Mouse (Mus musculus): Measurements from ENCODE around the gene Dhx8. TPM values are rescaled to one million over a fixed set of nuclear protein-coding genes. Genes with fewer than 3 reads are reported as not detected.

Gene Dhx8
- total and polyA plus RNA-seq, 3 experiments, result 7.2 to 17.1 (median 16.0) TPM

DNA sequence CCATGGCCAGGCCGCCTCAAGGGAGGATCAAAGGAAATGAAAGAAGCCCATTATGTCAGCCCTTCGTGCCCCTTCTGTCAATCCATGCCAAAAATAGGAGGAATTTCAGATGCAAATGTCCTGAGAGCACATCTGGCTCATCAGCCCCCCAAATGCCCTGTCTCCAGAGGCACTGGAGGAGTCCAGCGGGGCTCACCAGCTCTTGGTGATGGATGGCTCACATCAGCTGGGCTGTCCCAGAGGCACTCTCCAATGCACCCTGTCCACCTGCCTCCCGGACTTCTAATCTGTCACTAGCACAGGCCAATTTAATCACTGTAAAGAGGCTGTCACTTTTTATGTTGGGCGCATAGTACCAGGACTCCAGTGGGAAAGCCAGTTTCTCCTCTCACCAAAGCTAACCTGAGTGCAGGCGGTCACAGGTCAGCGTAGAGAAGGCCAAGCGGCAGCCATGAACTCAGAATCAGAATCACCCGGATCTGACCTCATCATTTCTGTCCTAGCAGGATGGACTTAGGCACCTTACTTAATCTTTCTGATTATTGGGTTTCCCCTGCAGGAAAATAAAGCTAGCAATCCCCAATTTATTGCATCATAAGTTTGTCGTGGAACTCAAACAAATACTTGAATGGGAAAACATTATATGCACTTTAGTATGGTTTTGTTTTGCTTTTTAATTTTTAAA is 25.8 kb upstream of the Dhx8 start:
- Histone ChIP-seq H3K4me3 (no peak overlapping the region), H3K9ac (ENCODE audit: low read depth, low read length) (no peak overlapping the region), H3K27me3 (ENCODE audit: control insufficient read depth, insufficient read depth, low read length) (no peaks in the 10 kb centered on the region; the same call in 1 of the 2 replicates), H3K36me3 (ENCODE audit: control insufficient read depth, insufficient read depth, low read length) (no peaks in the 10 kb centered on the region), H3K79me2 (replicated peaks; ENCODE audit: control insufficient read depth, insufficient read depth, low read length) (no peaks in the 10 kb centered on the region), H3K4me1 (ENCODE audit: control insufficient read depth, insufficient read depth, low read length) (no peaks in the 10 kb centered on the region), H3K27ac (no peak overlapping the region)
- intact Hi-C loops (cut with DNase I), result no loop called here
- no peak for DNase-seq
- 88% methylated on average over 10 of the region's 10 CpGs for WGBS
- TF ChIP-seq CTCF (IDR thresholded peaks at IDR 0.05), result no peak
- no peak for TF ChIP-seq POLR2A (IDR thresholded peaks at IDR 0.05; ENCODE audit: insufficient read depth, low read depth, low read length)
- TF ChIP-seq EP300 (IDR thresholded peaks at IDR 0.05; ENCODE audit: insufficient read depth, low read depth, low read length), result no peak

DNA sequence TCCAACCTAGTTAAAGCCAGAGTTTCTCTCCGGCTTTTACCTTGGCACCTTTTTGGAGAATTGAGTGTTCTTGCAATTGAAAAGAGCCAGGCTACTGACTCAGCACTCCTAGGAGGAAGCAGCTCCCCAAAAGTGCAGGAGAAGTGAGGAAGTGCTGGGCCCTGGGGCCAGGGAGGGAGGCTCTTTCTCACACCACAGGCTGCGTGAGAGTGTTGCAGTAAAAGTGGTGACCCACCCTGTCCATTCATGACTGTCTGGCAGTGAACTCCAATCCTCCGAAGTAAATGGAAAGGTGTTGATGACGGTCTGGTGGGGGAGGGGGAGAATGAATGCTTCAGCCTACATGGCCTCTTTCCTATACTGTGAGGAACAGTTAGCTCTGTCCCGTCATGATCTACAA is 24.2 kb upstream of the Dhx8 start:
- 47% methylated on average over 5 of the region's 5 CpGs for WGBS
- TF ChIP-seq CTCF (IDR thresholded peaks at IDR 0.05) (no peak), EP300 (IDR thresholded peaks at IDR 0.05; ENCODE audit: insufficient read depth, low read depth, low read length) (no peak), POLR2A (IDR thresholded peaks at IDR 0.05; ENCODE audit: insufficient read depth, low read depth, low read length) (no peak)
- Histone ChIP-seq H3K4me1 (ENCODE audit: control insufficient read depth, insufficient read depth, low read length) (no peaks in the 10 kb centered on the region), H3K4me3 (no peak overlapping the region), H3K9ac (ENCODE audit: low read depth, low read length) (no peak overlapping the region), H3K79me2 (replicated peaks; ENCODE audit: control insufficient read depth, insufficient read depth, low read length) (no peaks in the 10 kb centered on the region), H3K27me3 (ENCODE audit: control insufficient read depth, insufficient read depth, low read length) (no peaks in the 10 kb centered on the region; the same call in 1 of the 2 replicates), H3K36me3 (ENCODE audit: control insufficient read depth, insufficient read depth, low read length) (no peaks in the 10 kb centered on the region), H3K27ac (no peak overlapping the region)
- no peak for DNase-seq
- intact Hi-C loops (cut with DNase I), result no loop called here

DNA sequence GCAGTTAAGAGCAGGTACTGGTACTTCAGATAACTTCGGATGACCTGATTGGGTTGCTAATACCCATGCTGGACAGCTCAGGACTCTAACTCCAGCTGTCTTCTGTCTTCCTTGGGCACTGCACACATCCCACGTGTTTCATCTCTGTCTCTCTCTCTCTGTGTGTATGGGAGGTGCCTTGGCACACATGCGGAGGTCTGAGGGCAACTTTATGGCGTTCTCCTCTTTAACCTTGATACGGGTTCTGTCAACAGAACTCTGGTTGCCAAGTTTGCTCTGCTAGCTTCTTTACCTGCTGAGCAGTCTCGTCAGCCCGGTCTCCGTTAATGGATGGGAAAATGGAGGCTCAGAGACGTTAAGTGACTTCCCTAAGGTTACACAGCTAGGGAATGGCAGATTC is 19.9 kb upstream of the Dhx8 start:
- H3K27me3 ChIP-seq (ENCODE audit: control insufficient read depth, insufficient read depth, low read length), result no peaks in the 10 kb centered on the region
- DNase-seq, result no peak
- H3K27ac ChIP-seq, result no peak overlapping the region
- no peak overlapping the region for H3K9ac ChIP-seq (ENCODE audit: low read depth, low read length)
- H3K79me2 ChIP-seq (replicated peaks; ENCODE audit: control insufficient read depth, insufficient read depth, low read length), result no peaks in the 10 kb centered on the region
- no peaks in the 10 kb centered on the region for H3K4me1 ChIP-seq (ENCODE audit: control insufficient read depth, insufficient read depth, low read length)
- no peak overlapping the region for H3K4me3 ChIP-seq
- H3K36me3 ChIP-seq (ENCODE audit: control insufficient read depth, insufficient read depth, low read length), result no peaks in the 10 kb centered on the region
- 69% methylated on average over 9 of the region's 9 CpGs for WGBS
- no peak for TF ChIP-seq POLR2A (IDR thresholded peaks at IDR 0.05; ENCODE audit: insufficient read depth, low read depth, low read length)
- no peak for TF ChIP-seq CTCF (IDR thresholded peaks at IDR 0.05)
- no peak for TF ChIP-seq EP300 (IDR thresholded peaks at IDR 0.05; ENCODE audit: insufficient read depth, low read depth, low read length)
- intact Hi-C loops (cut with DNase I), result no loop called here

DNA sequence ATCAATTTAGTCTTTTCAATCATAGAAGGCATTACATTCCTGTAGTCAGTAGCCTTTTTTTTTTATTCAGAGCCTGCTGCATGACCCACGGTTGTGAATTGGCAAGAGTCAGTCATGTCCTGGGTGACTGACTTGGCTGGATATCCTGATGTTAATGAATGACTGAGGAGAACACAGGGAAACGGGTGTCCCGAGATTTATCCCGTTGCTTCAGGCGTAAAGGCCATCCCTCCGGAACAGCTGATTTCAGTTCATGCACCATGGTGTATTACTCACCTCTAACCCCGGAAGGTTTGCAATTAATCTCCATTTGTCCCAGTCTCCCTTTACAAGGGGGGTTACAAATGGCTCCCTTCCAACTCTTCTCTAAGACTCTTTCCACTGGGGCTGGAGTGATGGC is 18.7 kb upstream of the Dhx8 start:
- Histone ChIP-seq H3K4me3 (no peak overlapping the region), H3K9ac (ENCODE audit: low read depth, low read length) (no peak overlapping the region), H3K27me3 (ENCODE audit: control insufficient read depth, insufficient read depth, low read length) (no peaks in the 10 kb centered on the region), H3K4me1 (ENCODE audit: control insufficient read depth, insufficient read depth, low read length) (no peaks in the 10 kb centered on the region), H3K36me3 (ENCODE audit: control insufficient read depth, insufficient read depth, low read length) (no peaks in the 10 kb centered on the region), H3K27ac (no peak overlapping the region), H3K79me2 (replicated peaks; ENCODE audit: control insufficient read depth, insufficient read depth, low read length) (no peaks in the 10 kb centered on the region)
- intact Hi-C loops (cut with DNase I), result no loop called here
- no peak for DNase-seq
- TF ChIP-seq CTCF (IDR thresholded peaks at IDR 0.05), result no peak
- TF ChIP-seq EP300 (IDR thresholded peaks at IDR 0.05; ENCODE audit: insufficient read depth, low read depth, low read length), result no peak
- TF ChIP-seq POLR2A (IDR thresholded peaks at IDR 0.05; ENCODE audit: insufficient read depth, low read depth, low read length), result no peak
- WGBS, result 63% methylated on average over 7 of the region's 7 CpGs

DNA sequence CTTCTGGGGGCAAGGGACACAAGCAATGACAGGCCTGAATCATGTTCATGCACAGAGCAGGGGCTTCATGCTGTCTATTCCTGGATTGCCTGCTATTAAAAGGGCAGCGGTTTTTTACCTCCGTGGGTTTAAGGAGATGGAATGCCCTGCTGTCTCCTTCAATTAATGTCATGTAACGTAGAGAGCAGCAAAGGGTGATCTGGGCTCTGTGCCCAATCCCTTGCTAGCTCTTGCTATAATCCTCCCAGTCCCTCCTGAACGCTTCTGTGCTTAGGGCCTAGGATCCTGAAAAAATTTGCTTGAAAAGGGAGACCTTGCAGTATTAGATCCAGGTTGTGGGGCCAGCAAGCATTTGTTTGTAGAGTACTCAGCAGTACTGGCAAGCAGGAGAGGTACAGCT is 14.4 kb upstream of the Dhx8 start:
- no peak for DNase-seq
- intact Hi-C loops (cut with DNase I), result no loop called here
- Histone ChIP-seq H3K36me3 (ENCODE audit: control insufficient read depth, insufficient read depth, low read length) (no peaks in the 10 kb centered on the region), H3K27me3 (ENCODE audit: control insufficient read depth, insufficient read depth, low read length) (no peaks in the 10 kb centered on the region), H3K4me3 (no peak overlapping the region), H3K9ac (ENCODE audit: low read depth, low read length) (no peak overlapping the region), H3K27ac (no peak overlapping the region), H3K4me1 (ENCODE audit: control insufficient read depth, insufficient read depth, low read length) (no peaks in the 10 kb centered on the region), H3K79me2 (replicated peaks; ENCODE audit: control insufficient read depth, insufficient read depth, low read length) (no peaks in the 10 kb centered on the region)
- WGBS, result 36% methylated on average over 4 of the region's 4 CpGs
- TF ChIP-seq EP300 (IDR thresholded peaks at IDR 0.05; ENCODE audit: insufficient read depth, low read depth, low read length) (no peak), CTCF (IDR thresholded peaks at IDR 0.05) (no peak), POLR2A (IDR thresholded peaks at IDR 0.05; ENCODE audit: insufficient read depth, low read depth, low read length) (no peak)

DNA sequence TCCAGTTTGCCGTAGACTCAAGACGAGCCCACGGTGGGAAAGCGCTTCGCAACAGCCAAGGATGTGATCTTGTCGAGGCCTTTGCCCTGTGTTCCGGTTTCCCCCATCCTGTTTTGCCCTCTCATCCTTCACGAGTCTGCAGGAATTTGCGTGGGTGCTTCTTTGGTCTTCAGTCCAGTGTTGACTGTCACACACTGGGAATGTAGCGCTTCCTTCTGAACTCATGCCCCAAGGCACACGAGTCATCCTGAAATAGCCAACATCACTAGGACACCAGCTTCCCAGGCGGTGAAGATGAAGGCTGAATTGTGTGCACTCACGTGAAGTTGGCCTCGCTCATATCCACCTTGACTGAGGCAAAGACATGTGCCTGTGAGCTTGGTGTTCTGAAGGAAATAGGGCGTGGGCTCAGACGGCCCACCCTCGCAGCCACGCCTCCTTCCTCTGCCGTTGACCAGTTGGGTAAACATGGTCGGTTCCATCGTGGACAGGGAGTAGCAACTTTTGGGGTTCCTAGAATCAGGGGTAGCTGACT is 12.7 kb upstream of the Dhx8 start:
- 68% methylated on average over 21 of the region's 21 CpGs for WGBS

More for the DNA sequence above, 12.7 kb upstream of the Dhx8 start:
- Histone ChIP-seq H3K79me2 (replicated peaks; ENCODE audit: control insufficient read depth, insufficient read depth, low read length) (no peaks in the 10 kb centered on the region), H3K36me3 (ENCODE audit: control insufficient read depth, insufficient read depth, low read length) (no peaks in the 10 kb centered on the region), H3K9ac (ENCODE audit: low read depth, low read length) (no peak overlapping the region), H3K4me1 (ENCODE audit: control insufficient read depth, insufficient read depth, low read length) (no peaks in the 10 kb centered on the region), H3K4me3 (no peak overlapping the region), H3K27ac (no peak overlapping the region), H3K27me3 (ENCODE audit: control insufficient read depth, insufficient read depth, low read length) (no peaks in the 10 kb centered on the region)
- intact Hi-C loops (cut with DNase I), result no loop called here
- no peak for DNase-seq
- TF ChIP-seq CTCF (IDR thresholded peaks at IDR 0.05) (no peak), EP300 (IDR thresholded peaks at IDR 0.05; ENCODE audit: insufficient read depth, low read depth, low read length) (no peak), POLR2A (IDR thresholded peaks at IDR 0.05; ENCODE audit: insufficient read depth, low read depth, low read length) (no peak)
